Mouse (Mus musculus) cerebellum, adult 2 months (tissue): ENCODE measurements around the gene Tmed3.

Experiments
- CTCF ChIP-seq: fragments of 200-500 bp; IDR thresholded peaks from 2 replicates; pipeline ENCODE4 v1.5.1; 2011; ENCODE audit warnings: low read depth, mild to moderate bottlenecking, control low read depth, low read length, moderate library complexity, borderline replicate concordance; ENCODE audit not compliant: insufficient read depth
- POLR2A ChIP-seq: fragments of 200-500 bp; IDR thresholded peaks from 2 replicates; pipeline ENCODE4 v1.6.1; 2011; ENCODE audit warnings: low read length, control low read depth, borderline replicate concordance; ENCODE audit not compliant: insufficient read depth

GRCm38 (mm10) chr9:89674014-89674618, 30.8 kb downstream of the Tmed3 start:
- no peak for TF ChIP-seq POLR2A
- TF ChIP-seq CTCF = peak; percentile 86
